Mouse (Mus musculus): Measurements from ENCODE around the gene Dnah8.

Dnah8 gene

DNA sequence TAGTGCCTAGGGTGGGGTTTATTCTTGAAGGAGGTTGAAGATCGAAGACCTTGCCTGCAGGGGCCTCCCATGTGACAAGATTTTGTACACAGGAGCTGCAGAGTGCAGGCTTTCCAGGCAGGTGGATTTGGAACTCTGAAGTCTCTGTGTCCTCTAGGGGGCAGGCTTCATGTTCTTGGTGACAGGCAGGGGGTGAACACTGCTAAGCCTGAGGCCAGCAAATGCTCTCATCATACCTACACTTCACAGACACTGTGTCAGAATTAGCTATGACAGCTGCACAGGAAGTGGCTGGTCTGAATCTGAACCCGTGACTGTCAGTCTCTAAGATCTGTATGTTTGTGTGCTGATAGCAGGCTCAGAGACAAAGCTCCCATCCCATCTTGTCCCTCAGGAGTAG, 268.6 kb downstream of the Dnah8 start:
- DNase-seq, result peak; percentile 39 to 68

DNA sequence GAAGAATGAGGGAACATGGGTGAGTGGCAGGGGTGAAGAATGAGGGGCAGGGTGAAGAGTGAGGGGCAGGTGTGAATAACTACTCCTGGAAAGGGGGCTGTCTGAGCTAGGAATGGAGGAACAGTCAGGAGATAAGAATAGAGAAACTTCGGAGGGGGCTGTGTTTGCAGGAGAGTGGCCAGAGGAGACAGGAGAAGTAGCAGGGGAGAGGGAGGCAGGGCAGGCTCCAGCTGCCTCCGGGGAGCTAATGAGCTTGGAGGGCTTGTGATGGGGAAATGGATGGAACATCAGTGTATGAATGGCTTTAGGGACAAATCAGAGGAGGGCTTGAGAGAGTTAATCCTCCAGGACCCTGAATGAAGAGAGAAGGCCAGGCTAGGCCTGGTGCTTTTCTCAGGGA, 272.9 kb downstream of the Dnah8 start:
- DNase-seq, result no peak

DNA sequence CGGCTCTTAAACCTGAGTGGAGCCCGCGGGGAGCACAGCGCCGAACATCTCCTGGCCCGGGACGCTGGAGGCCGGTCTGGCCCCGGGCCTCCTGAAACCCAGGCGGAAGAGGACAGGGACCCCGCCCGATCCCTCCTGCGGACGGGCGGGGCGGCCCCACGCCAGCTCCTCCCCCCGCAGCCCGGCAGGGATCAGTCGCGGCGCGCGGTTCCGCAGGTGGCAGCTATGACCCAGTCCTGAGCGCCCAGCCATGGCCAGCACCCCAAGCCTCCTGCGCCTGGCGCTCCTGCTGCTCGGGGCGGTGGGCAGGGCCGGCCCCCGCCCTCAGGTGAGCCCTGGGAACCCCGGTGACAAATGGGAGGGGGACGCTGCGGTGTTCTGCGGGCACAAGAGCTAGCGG, 277.5 kb downstream of the Dnah8 start, which contains the start of gene Glp1r:
Gene Glp1r, plus strand, starts transcription at position 191 of the 400 bp plus-strand sequence.
- no peak for DNase-seq

DNA sequence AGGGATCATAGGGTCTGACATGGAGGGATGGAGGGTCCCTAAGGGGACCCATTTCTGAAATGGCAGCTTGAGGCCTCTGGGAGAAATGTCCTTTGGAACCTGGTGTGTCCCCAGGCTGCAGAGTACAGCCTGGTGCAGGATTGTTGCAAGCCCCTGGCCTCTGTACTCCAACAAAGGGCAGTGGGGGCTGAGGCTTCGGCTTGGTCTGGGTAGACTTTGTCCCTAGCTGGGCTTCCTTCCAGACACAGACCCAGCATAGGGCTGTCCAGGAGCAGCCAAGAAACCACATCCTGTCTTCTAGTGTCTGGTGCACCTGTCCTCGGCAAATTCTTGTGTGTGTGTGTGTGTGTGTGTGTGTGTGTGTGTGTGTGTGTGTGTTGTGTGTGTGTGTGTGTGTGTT, 279.9 kb downstream of the Dnah8 start:
- no peak for DNase-seq

GRCm38 (mm10) chr17:30907577-30907976, 283.4 kb downstream of the Dnah8 start:
- DNase-seq, result no peak

DNA sequence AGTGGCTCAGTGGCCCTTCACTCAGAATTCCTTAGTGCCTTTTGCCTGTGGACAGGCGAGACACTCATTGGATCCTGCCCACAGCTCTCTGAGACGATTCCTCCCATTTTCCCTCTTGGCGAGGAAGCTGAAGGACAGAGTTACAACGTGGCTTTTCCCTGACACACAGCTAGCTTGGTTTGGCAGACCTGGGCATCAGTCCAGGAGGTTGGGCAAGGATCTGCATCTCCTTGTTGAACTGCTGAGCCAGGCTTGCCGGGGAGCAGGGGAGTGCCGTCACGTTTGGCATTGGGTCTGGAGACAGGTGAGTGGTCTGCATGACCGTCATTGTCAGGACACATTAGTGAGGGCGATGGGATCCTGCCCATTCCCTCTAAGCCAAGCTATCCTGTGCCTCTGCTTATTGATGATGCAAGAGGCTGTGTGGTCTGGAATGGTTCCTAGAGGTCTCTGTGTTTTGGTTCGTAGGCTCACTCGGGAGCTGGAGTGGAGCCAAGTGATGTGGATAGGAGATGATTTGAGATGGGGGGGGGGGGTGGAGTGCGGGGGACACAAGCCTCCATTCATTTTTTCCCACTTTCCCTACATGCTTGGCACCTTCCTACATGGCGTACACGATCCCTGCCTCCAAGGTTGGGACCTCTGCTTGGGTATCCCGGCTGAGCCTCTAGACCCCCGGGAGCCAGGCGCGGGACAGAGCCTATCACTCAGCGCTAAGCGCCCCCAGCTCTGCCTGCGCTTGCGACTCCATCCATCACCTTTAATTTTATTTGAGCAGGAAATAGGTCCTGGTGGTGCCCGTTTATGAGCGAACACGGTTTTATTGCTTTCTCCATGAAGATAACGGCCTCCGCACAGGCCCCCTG, 286.9 kb downstream of the Dnah8 start:
- no peak for DNase-seq

GRCm38 (mm10) chr17:30911732-30912088, 287.6 kb downstream of the Dnah8 start:
- DNase-seq, result no peak

GRCm38 (mm10) chr17:30912536-30912935, 288.4 kb downstream of the Dnah8 start:
- no peak for DNase-seq

GRCm38 (mm10) chr17:30914264-30914663, 290.1 kb downstream of the Dnah8 start:
- no peak for DNase-seq

DNA sequence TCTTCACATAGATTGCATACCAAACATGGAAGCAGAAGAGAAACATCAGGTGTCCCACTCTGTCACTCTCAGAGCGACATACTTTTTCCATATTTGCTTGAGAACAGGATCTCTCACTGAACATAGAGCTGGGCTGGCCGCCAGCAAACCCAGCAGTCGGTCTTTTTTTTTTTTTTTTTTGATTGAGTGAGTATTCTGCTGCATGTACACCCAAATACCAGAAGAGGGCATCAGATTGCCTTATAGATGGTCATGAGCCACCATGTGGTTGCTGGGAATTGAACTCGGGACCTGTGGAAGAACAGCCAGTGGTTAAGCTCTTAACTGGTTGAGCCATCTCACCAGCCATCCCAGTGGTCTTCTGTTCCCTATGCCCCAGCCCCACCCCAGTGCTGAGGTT, 299.4 kb downstream of the Dnah8 start:
- no peak for DNase-seq
